Mouse (Mus musculus): ENCODE measurements around the gene F11r. TPM values are rescaled to one million over a fixed set of nuclear protein-coding genes. Genes with fewer than 3 reads are reported as not detected.

Gene F11r
- polyA plus RNA-seq (2016; fragmentation: Nextera tagmentation; extraction: Ambion mirVana): 14.5 and 18.6 TPM in 2 replicates

- peaks cover 5% of the 10 kb centered on the region for H3K4me1 ChIP-seq
- H3K36me3 ChIP-seq: no peaks in the 10 kb centered on the region
- peak within 1 kb of the TSS; percentile 38 for H3K4me3 ChIP-seq
- no peak within 1 kb of the TSS for H3K27ac ChIP-seq
- H3K9ac ChIP-seq: no peak within 1 kb of the TSS
- no peaks in the 10 kb centered on the region for H3K9me3 ChIP-seq (replicated peaks)
- H3K27me3 ChIP-seq: peaks cover 41% of the 10 kb centered on the region
- H3K4me2 ChIP-seq (replicated peaks): peak within 1 kb of the TSS; percentile 50
- 1% methylated on average over 46 of the region's 46 CpGs for WGBS
- ATAC-seq (ENCODE audit: low FRiP score): peak; percentile 51
These were observed at the start of gene F11r for GRCm38 (mm10) chr1:171437264-171438013. TSS of gene F11r (plus strand) at chr1:171437535.

- Histone ChIP-seq H3K4me1 (no peaks in the 10 kb centered on the region), H3K4me2 (replicated peaks) (no peak within 1 kb of the TSS), H3K27ac (no peak within 1 kb of the TSS), H3K9me3 (replicated peaks) (no peaks in the 10 kb centered on the region), H3K4me3 (no peak within 1 kb of the TSS), H3K36me3 (no peaks in the 10 kb centered on the region), H3K9ac (no peak within 1 kb of the TSS), H3K27me3 (peaks cover under 1% of the 10 kb centered on the region; the same call in 1 of the 2 replicates)
- WGBS: 84% methylated on average over 15 of the region's 15 CpGs
- no peak for ATAC-seq (ENCODE audit: low FRiP score)
These were observed 48.8 kb upstream of the F11r start, which contains the start of gene Arhgap30 for GRCm38 (mm10) chr1:171388376-171389102. TSS of gene Arhgap30 (plus strand) at chr1:171388954.

GRCm38 (mm10) chr1:171390101-171390500 lies 47.2 kb upstream of the F11r start:
- H3K27me3 ChIP-seq: no peaks in the 10 kb centered on the region
- H3K4me2 ChIP-seq (replicated peaks): no peak overlapping the region
- no peak for ATAC-seq (ENCODE audit: low FRiP score)
- WGBS: 79% methylated on average over 4 of the region's 4 CpGs
- H3K4me1 ChIP-seq: no peaks in the 10 kb centered on the region
- no peak overlapping the region for H3K4me3 ChIP-seq
- no peak overlapping the region for H3K27ac ChIP-seq
- no peaks in the 10 kb centered on the region for H3K36me3 ChIP-seq
- H3K9ac ChIP-seq: no peak overlapping the region
- no peaks in the 10 kb centered on the region for H3K9me3 ChIP-seq (replicated peaks)

- Histone ChIP-seq H3K4me3 (no peak overlapping the region), H3K27me3 (peaks cover 9% of the 10 kb centered on the region), H3K4me2 (replicated peaks) (no peak overlapping the region), H3K9ac (no peak overlapping the region), H3K4me1 (no peaks in the 10 kb centered on the region), H3K27ac (no peak overlapping the region), H3K36me3 (no peaks in the 10 kb centered on the region), H3K9me3 (replicated peaks) (no peaks in the 10 kb centered on the region)
- 86% methylated on average over 4 of the region's 4 CpGs for WGBS
- no peak for ATAC-seq (ENCODE audit: low FRiP score)
These were observed 35.5 kb upstream of the F11r start for GRCm38 (mm10) chr1:171401821-171402220.

GRCm38 (mm10) chr1:171402991-171403390 lies 34.3 kb upstream of the F11r start:
- Histone ChIP-seq H3K9ac (no peak overlapping the region), H3K27me3 (peaks cover 16% of the 10 kb centered on the region), H3K4me1 (no peaks in the 10 kb centered on the region), H3K4me3 (no peak overlapping the region), H3K4me2 (replicated peaks) (no peak overlapping the region), H3K9me3 (replicated peaks) (no peaks in the 10 kb centered on the region), H3K36me3 (no peaks in the 10 kb centered on the region), H3K27ac (no peak overlapping the region)
- no peak for ATAC-seq (ENCODE audit: low FRiP score)
- WGBS: 89% methylated on average over 9 of the region's 9 CpGs

GRCm38 (mm10) chr1:171407263-171407662 lies 30.1 kb upstream of the F11r start:
- no peak overlapping the region for H3K4me2 ChIP-seq (replicated peaks)
- H3K9me3 ChIP-seq (replicated peaks): no peaks in the 10 kb centered on the region
- no peaks in the 10 kb centered on the region for H3K36me3 ChIP-seq
- 77% methylated on average over 5 of the region's 5 CpGs for WGBS
- no peak overlapping the region for H3K27ac ChIP-seq
- H3K9ac ChIP-seq: no peak overlapping the region
- ATAC-seq (ENCODE audit: low FRiP score): no peak
- no peak overlapping the region for H3K4me3 ChIP-seq
- H3K27me3 ChIP-seq: peaks cover 27% of the 10 kb centered on the region
- H3K4me1 ChIP-seq: no peaks in the 10 kb centered on the region

- no peak overlapping the region for H3K4me2 ChIP-seq (replicated peaks)
- H3K27ac ChIP-seq: no peak overlapping the region
- H3K27me3 ChIP-seq: peaks cover 27% of the 10 kb centered on the region
- no peaks in the 10 kb centered on the region for H3K9me3 ChIP-seq (replicated peaks)
- peaks cover 19% of the 10 kb centered on the region for H3K4me1 ChIP-seq
- 98% methylated on average over 1 of the region's 1 CpGs for WGBS
- ATAC-seq (ENCODE audit: low FRiP score): no peak
- peaks cover 2% of the 10 kb centered on the region for H3K36me3 ChIP-seq
- H3K4me3 ChIP-seq: no peak overlapping the region
- H3K9ac ChIP-seq: no peak overlapping the region
These were observed 27.1 kb upstream of the F11r start for GRCm38 (mm10) chr1:171410231-171410630.

GRCm38 (mm10) chr1:171410947-171411484 lies 26.3 kb upstream of the F11r start, which contains the start of gene Usf1:
TSS of gene Usf1 (plus strand) at chr1:171411313.
- peak within 1 kb of the TSS; percentile 92 for H3K27ac ChIP-seq
- no peaks in the 10 kb centered on the region for H3K9me3 ChIP-seq (replicated peaks)
- peak within 1 kb of the TSS; percentile 55 for H3K4me2 ChIP-seq (replicated peaks)
- peak within 1 kb of the TSS; percentile 100 for H3K9ac ChIP-seq
- H3K36me3 ChIP-seq: peaks cover 10% of the 10 kb centered on the region
- ATAC-seq (ENCODE audit: low FRiP score): peak; percentile 97
- peaks cover 27% of the 10 kb centered on the region for H3K27me3 ChIP-seq
- WGBS: under 1% methylated on average over 36 of the region's 36 CpGs
- peak within 1 kb of the TSS; percentile 98 for H3K4me3 ChIP-seq
- H3K4me1 ChIP-seq: peaks cover 19% of the 10 kb centered on the region

GRCm38 (mm10) chr1:171411492-171411941 lies 25.8 kb upstream of the F11r start:
- Histone ChIP-seq H3K9me3 (replicated peaks) (no peaks in the 10 kb centered on the region), H3K36me3 (peaks cover 15% of the 10 kb centered on the region), H3K9ac (peak overlapping the region; percentile 100), H3K27me3 (peaks cover 22% of the 10 kb centered on the region), H3K4me3 (peak overlapping the region; percentile 98), H3K4me2 (replicated peaks) (peak overlapping the region; percentile 55), H3K27ac (peak overlapping the region; percentile 92), H3K4me1 (peaks cover 19% of the 10 kb centered on the region)
- ATAC-seq (ENCODE audit: low FRiP score): peak; percentile 81
- WGBS: under 1% methylated on average over 39 of the region's 39 CpGs

GRCm38 (mm10) chr1:171412001-171412441 lies 25.3 kb upstream of the F11r start:
- Histone ChIP-seq H3K36me3 (peaks cover 20% of the 10 kb centered on the region), H3K27ac (peak overlapping the region; percentile 92), H3K4me2 (replicated peaks) (peak overlapping the region; percentile 55), H3K9me3 (replicated peaks) (no peaks in the 10 kb centered on the region), H3K4me1 (peaks cover 19% of the 10 kb centered on the region), H3K4me3 (peak overlapping the region; percentile 98), H3K27me3 (peaks cover 21% of the 10 kb centered on the region), H3K9ac (peak overlapping the region; percentile 100)
- under 1% methylated on average over 20 of the region's 20 CpGs for WGBS
- peak; percentile 65 for ATAC-seq (ENCODE audit: low FRiP score)

GRCm38 (mm10) chr1:171412446-171412845 lies 24.9 kb upstream of the F11r start:
- peaks cover 24% of the 10 kb centered on the region for H3K36me3 ChIP-seq
- H3K9ac ChIP-seq: peak overlapping the region; percentile 100
- H3K9me3 ChIP-seq (replicated peaks): no peaks in the 10 kb centered on the region
- peaks cover 18% of the 10 kb centered on the region for H3K27me3 ChIP-seq
- peaks cover 19% of the 10 kb centered on the region for H3K4me1 ChIP-seq
- H3K27ac ChIP-seq: peak overlapping the region; percentile 92
- 33% methylated on average over 3 of the region's 3 CpGs for WGBS
- peak overlapping the region; percentile 55 for H3K4me2 ChIP-seq (replicated peaks)
- no peak for ATAC-seq (ENCODE audit: low FRiP score)
- H3K4me3 ChIP-seq: peak overlapping the region; percentile 98

GRCm38 (mm10) chr1:171413608-171414007 lies 23.7 kb upstream of the F11r start:
- peaks cover 35% of the 10 kb centered on the region for H3K36me3 ChIP-seq
- no peak overlapping the region for H3K27ac ChIP-seq
- no peak overlapping the region for H3K9ac ChIP-seq
- H3K27me3 ChIP-seq: peaks cover 8% of the 10 kb centered on the region
- peaks cover 19% of the 10 kb centered on the region for H3K4me1 ChIP-seq
- no peak for ATAC-seq (ENCODE audit: low FRiP score)
- H3K4me3 ChIP-seq: peak overlapping the region; percentile 98; the same call in 1 of the 2 replicates
- H3K9me3 ChIP-seq (replicated peaks): no peaks in the 10 kb centered on the region
- no peak overlapping the region for H3K4me2 ChIP-seq (replicated peaks)
- 77% methylated on average over 8 of the region's 8 CpGs for WGBS

Data from hindbrain, embryonic 12.5 days (tissue).